Mouse (Mus musculus): Measurements from ENCODE around the gene Hist1h2bb. TPM values are rescaled to one million over a fixed set of nuclear protein-coding genes. Genes with fewer than 3 reads are reported as not detected.
"Not testable (repeated sequence)": the region's sequence is repeated elsewhere in the genome, so short reads cannot be mapped to it uniquely, and the experiment has no call there.

The Hist1h2bb gene
- polyA plus RNA-seq, 1 experiment from 2014 or later, result 2.6 TPM

- Histone ChIP-seq H3K27me3 (ENCODE audit: control insufficient read depth, insufficient read depth, low read length) (no peaks in the 10 kb centered on the region), H3K4me2 (ENCODE audit: low read depth, low read length) (no peak overlapping the region), H3K9me3 (replicated peaks; ENCODE audit: control insufficient read depth, low read length) (no peaks in the 10 kb centered on the region), H3K9ac (replicated peaks; ENCODE audit: low read length) (no peak overlapping the region), H3K4me3 (ENCODE audit: low read depth, low read length) (no peak overlapping the region), H3K36me3 (replicated peaks; ENCODE audit: control insufficient read depth, insufficient read depth, low read depth, low read length) (no peaks in the 10 kb centered on the region), H3K27ac (replicated peaks; ENCODE audit: low read depth, low read length) (no peak overlapping the region), H3K4me1 (ENCODE audit: control insufficient read depth, insufficient read depth, low read length) (no peaks in the 10 kb centered on the region)
- WGBS, result 51% methylated on average over 5 of the region's 5 CpGs
- DNase-seq (ENCODE audit: low spot score) (no peak), ATAC-seq (replicated peaks; ENCODE audit: insufficient number of reproducible peaks, low FRiP score, low TSS enrichment, low read depth) (no peak)
Measured at GRCm38 (mm10) chr13:23768834-23769397, 22.4 kb downstream of the Hist1h2bb start.

DNA sequence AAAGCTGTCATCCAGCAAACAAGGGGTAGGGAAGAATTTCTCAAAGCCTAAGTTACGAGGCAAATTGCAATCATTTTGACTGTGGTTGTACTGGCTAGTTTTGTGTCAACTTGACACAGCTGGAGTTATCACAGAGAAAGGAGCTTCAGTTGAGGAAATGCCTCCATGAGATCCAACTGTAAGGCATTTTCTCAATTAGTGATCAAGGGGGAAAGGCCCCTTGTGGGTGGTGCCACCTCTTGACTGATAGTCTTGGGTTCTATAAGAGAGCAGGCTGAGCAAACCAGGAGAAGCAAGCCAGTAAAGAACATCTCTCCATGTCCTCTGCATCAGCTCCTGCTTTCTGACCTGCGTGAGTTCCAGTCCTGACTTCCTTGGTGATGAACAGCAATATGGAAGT is 23.1 kb downstream of the Hist1h2bb start, which contains the start of gene Trim38:
Trim38 (plus strand) TSS at position 301 of the 400 bp plus-strand sequence.
- not testable (repeated sequence) for H3K27ac ChIP-seq (replicated peaks; ENCODE audit: low read depth, low read length); H3K4me1 ChIP-seq (ENCODE audit: control insufficient read depth, insufficient read depth, low read length); H3K4me3 ChIP-seq (ENCODE audit: low read depth, low read length); H3K9ac ChIP-seq (replicated peaks; ENCODE audit: low read length); DNase-seq (ENCODE audit: low spot score); H3K9me3 ChIP-seq (replicated peaks; ENCODE audit: control insufficient read depth, low read length); H3K27me3 ChIP-seq (ENCODE audit: control insufficient read depth, insufficient read depth, low read length); H3K4me2 ChIP-seq (ENCODE audit: low read depth, low read length); ATAC-seq (replicated peaks; ENCODE audit: insufficient number of reproducible peaks, low FRiP score, low TSS enrichment, low read depth); H3K36me3 ChIP-seq (replicated peaks; ENCODE audit: control insufficient read depth, insufficient read depth, low read depth, low read length)
- WGBS, result 82% methylated on average over 2 of the region's 2 CpGs

DNA sequence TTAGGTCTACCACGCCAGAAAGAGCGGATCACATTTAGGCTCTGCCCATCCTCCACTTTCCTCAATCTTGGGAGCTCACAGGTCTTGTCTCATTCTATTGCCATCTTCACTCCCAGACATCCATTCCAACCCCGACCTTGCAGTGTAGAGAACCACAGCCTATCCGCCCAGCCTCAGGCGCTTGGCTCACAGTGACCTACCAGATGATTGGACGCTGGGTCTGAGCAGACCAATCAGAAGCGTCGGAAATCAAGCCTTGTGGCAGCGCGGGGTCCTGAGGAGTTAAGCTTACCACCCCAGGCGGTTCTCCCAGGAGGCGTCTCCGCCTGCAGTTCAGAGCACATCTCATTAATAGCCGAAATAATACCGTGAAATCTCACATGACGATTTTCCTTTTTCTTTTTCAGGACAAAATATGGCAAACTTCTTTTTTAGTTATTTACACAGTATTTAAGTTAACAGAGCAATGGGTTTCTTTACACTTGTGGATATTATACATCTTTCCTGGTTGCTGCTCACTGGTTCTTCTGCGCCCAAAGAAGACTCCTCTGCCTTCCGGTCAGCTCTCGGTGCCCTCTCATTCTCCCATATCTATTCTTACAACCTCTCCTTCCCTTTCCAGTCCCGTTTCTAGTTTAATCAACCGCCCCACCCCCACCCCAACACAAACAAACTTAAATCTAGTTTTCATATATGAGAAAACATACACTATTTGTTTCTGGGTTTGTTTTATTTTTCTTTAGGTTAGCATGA is 26.2 kb downstream of the Hist1h2bb start:
- no peak overlapping the region for H3K4me3 ChIP-seq (ENCODE audit: low read depth, low read length)
- DNase-seq (ENCODE audit: low spot score), result peak; percentile 80
- no peaks in the 10 kb centered on the region for H3K4me1 ChIP-seq (ENCODE audit: control insufficient read depth, insufficient read depth, low read length)
- no peak overlapping the region for H3K27ac ChIP-seq (replicated peaks; ENCODE audit: low read depth, low read length)
- 19% methylated on average over 21 of the region's 21 CpGs for WGBS
- H3K27me3 ChIP-seq (ENCODE audit: control insufficient read depth, insufficient read depth, low read length), result no peaks in the 10 kb centered on the region
- no peaks in the 10 kb centered on the region for H3K9me3 ChIP-seq (replicated peaks; ENCODE audit: control insufficient read depth, low read length)
- no peaks in the 10 kb centered on the region for H3K36me3 ChIP-seq (replicated peaks; ENCODE audit: control insufficient read depth, insufficient read depth, low read depth, low read length)
- 0 out of 2 replicates have a peak overlapping the region, but pooled peaks have one; percentile 2 for H3K4me2 ChIP-seq (ENCODE audit: low read depth, low read length)
- no peak overlapping the region for H3K9ac ChIP-seq (replicated peaks; ENCODE audit: low read length)
- ATAC-seq (replicated peaks; ENCODE audit: insufficient number of reproducible peaks, low FRiP score, low TSS enrichment, low read depth), result peak; percentile 81

- H3K27ac ChIP-seq (replicated peaks; ENCODE audit: low read depth, low read length), result no peak overlapping the region
- DNase-seq (ENCODE audit: low spot score) (no peak), ATAC-seq (replicated peaks; ENCODE audit: insufficient number of reproducible peaks, low FRiP score, low TSS enrichment, low read depth) (no peak)
- no peaks in the 10 kb centered on the region for H3K4me1 ChIP-seq (ENCODE audit: control insufficient read depth, insufficient read depth, low read length)
- H3K4me3 ChIP-seq (ENCODE audit: low read depth, low read length), result no peak overlapping the region
- H3K27me3 ChIP-seq (ENCODE audit: control insufficient read depth, insufficient read depth, low read length), result no peaks in the 10 kb centered on the region
- no peaks in the 10 kb centered on the region for H3K36me3 ChIP-seq (replicated peaks; ENCODE audit: control insufficient read depth, insufficient read depth, low read depth, low read length)
- 93% methylated on average over 7 of the region's 7 CpGs for WGBS
- H3K9ac ChIP-seq (replicated peaks; ENCODE audit: low read length), result no peak overlapping the region
- H3K4me2 ChIP-seq (ENCODE audit: low read depth, low read length), result no peak overlapping the region
- no peaks in the 10 kb centered on the region for H3K9me3 ChIP-seq (replicated peaks; ENCODE audit: control insufficient read depth, low read length)
Measured at GRCm38 (mm10) chr13:23778339-23778738, 31.8 kb downstream of the Hist1h2bb start.

DNA sequence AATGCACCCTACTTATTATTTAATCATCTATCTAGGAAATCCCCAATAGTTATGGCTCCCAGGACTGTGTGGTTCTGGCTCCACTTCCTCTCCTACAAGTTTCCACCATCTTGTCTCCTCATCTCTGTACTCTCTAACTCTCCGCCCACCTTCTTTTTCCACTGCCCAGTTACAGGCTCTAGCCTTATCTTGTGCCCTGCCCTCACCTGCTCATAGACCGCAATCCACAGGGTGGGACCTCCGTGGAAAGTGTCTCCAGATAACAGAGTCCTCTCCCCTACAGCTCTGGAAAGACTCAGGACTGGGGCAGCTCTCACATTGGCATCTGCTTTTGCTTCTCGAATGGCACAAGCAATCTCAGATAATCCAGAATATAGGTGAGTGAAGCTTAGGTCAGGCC is 32.5 kb downstream of the Hist1h2bb start:
- Histone ChIP-seq H3K36me3 (replicated peaks; ENCODE audit: control insufficient read depth, insufficient read depth, low read depth, low read length) (no peaks in the 10 kb centered on the region), H3K4me2 (ENCODE audit: low read depth, low read length) (no peak overlapping the region), H3K9ac (replicated peaks; ENCODE audit: low read length) (no peak overlapping the region), H3K9me3 (replicated peaks; ENCODE audit: control insufficient read depth, low read length) (no peaks in the 10 kb centered on the region), H3K4me3 (ENCODE audit: low read depth, low read length) (no peak overlapping the region), H3K27ac (replicated peaks; ENCODE audit: low read depth, low read length) (no peak overlapping the region), H3K4me1 (ENCODE audit: control insufficient read depth, insufficient read depth, low read length) (no peaks in the 10 kb centered on the region), H3K27me3 (ENCODE audit: control insufficient read depth, insufficient read depth, low read length) (no peaks in the 10 kb centered on the region)
- WGBS, result 87% methylated on average over 4 of the region's 4 CpGs
- ATAC-seq (replicated peaks; ENCODE audit: insufficient number of reproducible peaks, low FRiP score, low TSS enrichment, low read depth) (no peak), DNase-seq (ENCODE audit: low spot score) (no peak)

- Histone ChIP-seq H3K4me2 (ENCODE audit: low read depth, low read length) (no peak overlapping the region), H3K36me3 (replicated peaks; ENCODE audit: control insufficient read depth, insufficient read depth, low read depth, low read length) (no peaks in the 10 kb centered on the region), H3K9me3 (replicated peaks; ENCODE audit: control insufficient read depth, low read length) (no peaks in the 10 kb centered on the region), H3K27ac (replicated peaks; ENCODE audit: low read depth, low read length) (no peak overlapping the region), H3K4me3 (ENCODE audit: low read depth, low read length) (no peak overlapping the region), H3K9ac (replicated peaks; ENCODE audit: low read length) (no peak overlapping the region), H3K4me1 (ENCODE audit: control insufficient read depth, insufficient read depth, low read length) (no peaks in the 10 kb centered on the region), H3K27me3 (ENCODE audit: control insufficient read depth, insufficient read depth, low read length) (no peaks in the 10 kb centered on the region)
- DNase-seq (ENCODE audit: low spot score) (peak; percentile 84), ATAC-seq (replicated peaks; ENCODE audit: insufficient number of reproducible peaks, low FRiP score, low TSS enrichment, low read depth) (no peak)
- 39% methylated on average over 2 of the region's 2 CpGs for whole genome bisulfite sequencing
Measured at GRCm38 (mm10) chr13:23792520-23792919, 46.0 kb downstream of the Hist1h2bb start.

Small RNA genes within 50 kb of the gene (microRNA-seq; reads per million reads assigned to microRNA genes)
- gene Gm44314 (ENCODE audit: borderline number of aligned reads) (not detected), gene Gm44484 (ENCODE audit: borderline number of aligned reads) (not detected)

Other genes with a start within 250 kb of the Hist1h2bb start
- 3.5 and 5.0 TPM in 2 replicates for gene Hist1h4h, start 215.7 kb upstream of the Hist1h2bb start, polyA plus RNA-seq (2014; fragmentation: Nextera tagmentation; extraction: Ambion mirVana)
- 7.8 and 7.9 TPM in 2 replicates for gene Hist1h2af, start 212.8 kb upstream of the Hist1h2bb start, polyA plus RNA-seq (2014; fragmentation: Nextera tagmentation; extraction: Ambion mirVana)
- gene Hist1h3g, start 211.3 kb upstream of the Hist1h2bb start, polyA plus RNA-seq (2014; fragmentation: Nextera tagmentation; extraction: Ambion mirVana), result 6.1 and 7.8 TPM in 2 replicates
- 0.67 and 1.3 TPM in 2 replicates for gene Hist1h2bh, start 203.3 kb upstream of the Hist1h2bb start, polyA plus RNA-seq (2014; fragmentation: Nextera tagmentation; extraction: Ambion mirVana)
- 1.2 and 1.5 TPM in 2 replicates for gene Hist1h3f, start 202.7 kb upstream of the Hist1h2bb start, polyA plus RNA-seq (2014; fragmentation: Nextera tagmentation; extraction: Ambion mirVana)
- gene Hist1h4f, start 195.1 kb upstream of the Hist1h2bb start, polyA plus RNA-seq (2014; fragmentation: Nextera tagmentation; extraction: Ambion mirVana), result 1.3 TPM in 1 of 2 replicates, not detected in the other
- gene Hist1h1d, start 193.5 kb upstream of the Hist1h2bb start, polyA plus RNA-seq (2014; fragmentation: Nextera tagmentation; extraction: Ambion mirVana), result 0.53 and 0.71 TPM in 2 replicates
- 9.0 and 12.1 TPM in 2 replicates for gene Hist1h3e, start 184.4 kb upstream of the Hist1h2bb start, polyA plus RNA-seq (2014; fragmentation: Nextera tagmentation; extraction: Ambion mirVana)
- 78.4 and 99.4 TPM in 2 replicates for gene Hist1h2ae, start 175.5 kb upstream of the Hist1h2bb start, polyA plus RNA-seq (2014; fragmentation: Nextera tagmentation; extraction: Ambion mirVana)
- 8.4 and 8.6 TPM in 2 replicates for gene Hist1h2bg, start 175.3 kb upstream of the Hist1h2bb start, polyA plus RNA-seq (2014; fragmentation: Nextera tagmentation; extraction: Ambion mirVana)
- 4.1 and 4.9 TPM in 2 replicates for gene Hist1h2bf, start 172.5 kb upstream of the Hist1h2bb start, polyA plus RNA-seq (2014; fragmentation: Nextera tagmentation; extraction: Ambion mirVana)
- gene Hist1h2ad, start 172.4 kb upstream of the Hist1h2bb start, polyA plus RNA-seq (2014; fragmentation: Nextera tagmentation; extraction: Ambion mirVana), result 2.1 and 3.8 TPM in 2 replicates
- gene Hist1h3d, start 171.0 kb upstream of the Hist1h2bb start, polyA plus RNA-seq (2014; fragmentation: Nextera tagmentation; extraction: Ambion mirVana), result 10.2 and 11.3 TPM in 2 replicates
- gene Hist1h4d, start 165.1 kb upstream of the Hist1h2bb start, polyA plus RNA-seq (2014; fragmentation: Nextera tagmentation; extraction: Ambion mirVana), result 115 and 122 TPM in 2 replicates
- gene Hist1h2be, start 125.6 kb upstream of the Hist1h2bb start, polyA plus RNA-seq (2014; fragmentation: Nextera tagmentation; extraction: Ambion mirVana), result 2.1 and 3.1 TPM in 2 replicates
- gene Hist1h1e, start 124.2 kb upstream of the Hist1h2bb start, polyA plus RNA-seq (2014; fragmentation: Nextera tagmentation; extraction: Ambion mirVana), result 23.0 and 24.4 TPM in 2 replicates
- 1.4 and 2.2 TPM in 2 replicates for gene Hist1h2ac, start 62.8 kb upstream of the Hist1h2bb start, polyA plus RNA-seq (2014; fragmentation: Nextera tagmentation; extraction: Ambion mirVana)
- gene Hist1h2bc, start 62.5 kb upstream of the Hist1h2bb start, polyA plus RNA-seq (2014; fragmentation: Nextera tagmentation; extraction: Ambion mirVana), result 25.1 and 27.3 TPM in 2 replicates
- not detected in 2 replicates for gene Hist1h1t, start 50.9 kb upstream of the Hist1h2bb start, polyA plus RNA-seq (2014; fragmentation: Nextera tagmentation; extraction: Ambion mirVana)
- 6.1 TPM in 2 replicates for gene Hist1h4c, start 48.3 kb upstream of the Hist1h2bb start, polyA plus RNA-seq (2014; fragmentation: Nextera tagmentation; extraction: Ambion mirVana)
- gene Hfe, start 35.9 kb upstream of the Hist1h2bb start, polyA plus RNA-seq (2014; fragmentation: Nextera tagmentation; extraction: Ambion mirVana), result 4.3 and 4.6 TPM in 2 replicates
- gene Hist1h1c, start 7.9 kb upstream of the Hist1h2bb start, polyA plus RNA-seq (2014; fragmentation: Nextera tagmentation; extraction: Ambion mirVana), result 18.8 and 19.7 TPM in 2 replicates
- 15.5 and 18.1 TPM in 2 replicates for gene Hist1h3c, start 1.1 kb upstream of the Hist1h2bb start, polyA plus RNA-seq (2014; fragmentation: Nextera tagmentation; extraction: Ambion mirVana)
- gene Hist1h2ab, start 4.4 kb downstream of the Hist1h2bb start, polyA plus RNA-seq (2014; fragmentation: Nextera tagmentation; extraction: Ambion mirVana), result 48.1 and 54.7 TPM in 2 replicates
- 8.3 and 10.5 TPM in 2 replicates for gene Hist1h3b, start 5.5 kb downstream of the Hist1h2bb start, polyA plus RNA-seq (2014; fragmentation: Nextera tagmentation; extraction: Ambion mirVana)
- gene Hist1h4b, start 10.3 kb downstream of the Hist1h2bb start, polyA plus RNA-seq (2014; fragmentation: Nextera tagmentation; extraction: Ambion mirVana), result 7.4 and 10.1 TPM in 2 replicates
- not detected in 2 replicates for gene Hist1h4a, start 14.5 kb downstream of the Hist1h2bb start, polyA plus RNA-seq (2014; fragmentation: Nextera tagmentation; extraction: Ambion mirVana)
- 4.0 and 4.3 TPM in 2 replicates for gene Hist1h3a, start 15.7 kb downstream of the Hist1h2bb start, polyA plus RNA-seq (2014; fragmentation: Nextera tagmentation; extraction: Ambion mirVana)
- 4.5 and 5.0 TPM in 2 replicates for gene Hist1h1a, start 16.9 kb downstream of the Hist1h2bb start, polyA plus RNA-seq (2014; fragmentation: Nextera tagmentation; extraction: Ambion mirVana)
- gene Trim38, start 23.2 kb downstream of the Hist1h2bb start, polyA plus RNA-seq (2014; fragmentation: Nextera tagmentation; extraction: Ambion mirVana), result 0.18 TPM in 1 of 2 replicates, not detected in the other
- gene Slc17a2, start 60.3 kb downstream of the Hist1h2bb start, polyA plus RNA-seq (2014; fragmentation: Nextera tagmentation; extraction: Ambion mirVana), result not detected in 2 replicates
- gene Slc17a3, start 92.7 kb downstream of the Hist1h2bb start, polyA plus RNA-seq (2014; fragmentation: Nextera tagmentation; extraction: Ambion mirVana), result not detected in 2 replicates
- not detected in 2 replicates for gene Slc17a1, start 121.0 kb downstream of the Hist1h2bb start, polyA plus RNA-seq (2014; fragmentation: Nextera tagmentation; extraction: Ambion mirVana)
- not detected in 2 replicates for gene Slc17a4, start 168.3 kb downstream of the Hist1h2bb start, polyA plus RNA-seq (2014; fragmentation: Nextera tagmentation; extraction: Ambion mirVana)
- not detected in 2 replicates for gene Hist1h2ba, start 187.4 kb downstream of the Hist1h2bb start, polyA plus RNA-seq (2014; fragmentation: Nextera tagmentation; extraction: Ambion mirVana)
- not detected in 2 replicates for gene Hist1h2aa, start 187.7 kb downstream of the Hist1h2bb start, polyA plus RNA-seq (2014; fragmentation: Nextera tagmentation; extraction: Ambion mirVana)
- gene Scgn, start 244.5 kb downstream of the Hist1h2bb start, polyA plus RNA-seq (2014; fragmentation: Nextera tagmentation; extraction: Ambion mirVana), result 0.14 TPM in 1 of 2 replicates, not detected in the other

Measured in embryonic facial prominence, embryonic 11.5 days (tissue).